Mouse (Mus musculus): ENCODE measurements around the gene Tmem30c.
A peak's percentile ranks its signal among the peaks of the same experiment; 100 is the strongest.

Gene Tmem30c

GRCm38 (mm10) chr16:57231089-57231936 is 61.4 kb downstream of the Tmem30c start, which contains the start of gene Tbc1d23:
Gene Tbc1d23, minus strand, starts transcription at chr16:57231504.
- DNase-seq, result peak; percentile 99

GRCm38 (mm10) chr16:57226444-57226843 is 66.2 kb downstream of the Tmem30c start:
- DNase-seq, result no peak

- no peak for DNase-seq
Measured at GRCm38 (mm10) chr16:57220361-57220760, 72.3 kb downstream of the Tmem30c start.

Data from kidney, adult 11 months (tissue).